Mouse (Mus musculus) cerebellum, adult 2 months (tissue): ENCODE data around the gene Grik3.

Experiments
- CTCF ChIP-seq: fragments of 200-500 bp; IDR thresholded peaks from 2 replicates; pipeline ENCODE4 v1.5.1; 2011; ENCODE audit warnings: low read depth, mild to moderate bottlenecking, control low read depth, low read length, moderate library complexity, borderline replicate concordance; ENCODE audit not compliant: insufficient read depth
- POLR2A ChIP-seq: fragments of 200-500 bp; IDR thresholded peaks from 2 replicates; pipeline ENCODE4 v1.6.1; 2011; ENCODE audit warnings: low read length, control low read depth, borderline replicate concordance; ENCODE audit not compliant: insufficient read depth

DNA sequence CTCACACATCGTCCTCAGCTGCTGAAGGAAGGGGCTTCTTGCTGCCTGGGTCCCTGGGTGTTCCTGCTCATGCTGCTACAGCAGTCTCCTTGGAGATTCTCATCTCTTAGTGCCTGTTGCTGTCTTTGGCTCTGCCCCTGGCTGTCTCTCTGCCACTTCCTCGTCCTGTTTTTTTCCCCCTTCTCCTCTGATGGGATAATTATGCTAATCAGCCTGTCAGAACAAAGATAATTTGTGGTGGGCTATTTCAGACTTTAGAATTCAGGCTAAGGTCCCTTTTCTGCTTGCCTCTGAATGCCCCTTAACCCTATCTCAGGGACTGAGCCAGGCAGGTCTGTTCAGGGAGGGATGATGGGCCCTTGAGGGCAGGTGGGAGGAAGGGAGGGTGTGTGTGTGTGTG, 70.3 kb downstream of the Grik3 start:
- TF ChIP-seq CTCF, result no peak
- TF ChIP-seq POLR2A, result no peak
